Comparison of ENCODE assay signal across 10 mouse cellular contexts in the genomic region with DNA sequence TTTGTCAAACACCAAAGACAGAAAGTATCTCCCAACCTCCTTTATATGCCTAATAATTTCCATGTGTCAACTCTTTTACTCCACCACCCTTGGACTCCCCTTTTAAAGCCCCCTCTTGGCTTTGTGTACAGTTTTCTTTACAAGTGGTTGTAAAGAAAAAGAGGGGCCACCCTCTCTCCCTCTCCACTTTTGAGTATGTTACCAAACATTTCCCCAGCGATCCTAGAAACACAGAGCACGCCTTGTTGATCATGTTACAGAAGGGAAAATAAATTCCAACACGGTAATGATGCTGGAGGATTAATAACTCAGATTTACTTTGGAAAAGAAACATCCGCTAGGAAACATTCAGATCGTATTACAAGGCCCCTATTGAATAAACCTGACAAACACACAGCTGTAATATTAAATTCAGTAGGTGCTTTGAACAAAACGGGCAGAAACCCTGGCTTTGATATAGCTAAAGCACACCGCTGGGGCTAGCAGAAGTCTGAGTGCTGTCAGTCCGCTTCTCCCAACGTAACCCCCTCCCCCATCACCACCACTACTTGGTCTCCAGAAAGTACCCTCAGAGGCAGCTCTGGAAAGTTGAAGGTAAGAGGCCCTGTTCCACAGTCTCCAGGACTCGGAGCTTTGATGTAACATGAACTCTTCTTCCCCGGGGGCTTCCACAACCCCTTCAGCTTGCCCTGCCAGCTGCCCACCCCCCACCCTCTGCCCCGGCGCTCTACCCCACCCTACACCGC. TPM values are rescaled to one million over a fixed set of nuclear protein-coding genes. Genes with fewer than 3 reads are reported as not detected.
DNase-seq lines count a peak whose midpoint lies in the region; ATAC-seq and TF ChIP-seq lines count a peak whose summit lies in the region.
"Had no signal": no experiment of that assay in that cellular context is flagged by ENCODE, and none has a peak within 500 bp of the region (broad histone marks: within the 10 kb centered on the region; RNA-seq: fewer than 3 reads in every experiment).

No protein-coding gene starts in this region.

- TF ChIP-seq CTCF in thymus, adult 2 months (IDR thresholded peaks at IDR 0.05; ENCODE audit: borderline replicate concordance, control insufficient read depth, extremely low read depth, insufficient read depth, low read length, poor library complexity), result no peak

- peak overlapping the region; percentile 60 for H3K4me3 ChIP-seq in embryonic facial prominence, embryonic 12.5 days
- peak overlapping the region; percentile 62 for H3K4me3 ChIP-seq in kidney, embryonic 15.5 days (replicated peaks)
- H3K4me3 ChIP-seq in neural tube, embryonic 12.5 days, result peak overlapping the region; percentile 31
- no peak overlapping the region for H3K4me3 ChIP-seq in thymus, adult 2 months (ENCODE audit: control insufficient read depth, insufficient read depth, low read length)
- H3K4me3 ChIP-seq: erythroblast, embryonic 14.5 days had no signal

- no peak for ATAC-seq in embryonic facial prominence, embryonic 12.5 days (ENCODE audit: insufficient number of reproducible peaks, insufficient read depth, low FRiP score, low TSS enrichment)
- ATAC-seq in kidney, embryonic 15.5 days (replicated peaks; ENCODE audit: low FRiP score), result no peak
- ATAC-seq in neural tube, embryonic 12.5 days (ENCODE audit: low FRiP score, low read depth), result no peak

- peak overlapping the region; percentile 67 for H3K9ac ChIP-seq in embryonic facial prominence, embryonic 12.5 days
- H3K9ac ChIP-seq in kidney, embryonic 15.5 days, result peak overlapping the region; percentile 49
- 0 out of 2 replicates have a peak overlapping the region, but pooled peaks have one; percentile 35 for H3K9ac ChIP-seq in neural tube, embryonic 12.5 days

- peaks cover 16% of the 10 kb centered on the region for H3K36me3 ChIP-seq in embryonic facial prominence, embryonic 12.5 days
- H3K36me3 ChIP-seq in kidney, embryonic 15.5 days, result peaks cover 16% of the 10 kb centered on the region
- no peaks in the 10 kb centered on the region for H3K36me3 ChIP-seq in neural tube, embryonic 12.5 days
- no peaks in the 10 kb centered on the region for H3K36me3 ChIP-seq in thymus, adult 2 months (ENCODE audit: control insufficient read depth, insufficient read depth, low read length)
- H3K36me3 ChIP-seq: G1E had no signal

- TF ChIP-seq POLR2A in thymus, adult 2 months (IDR thresholded peaks at IDR 0.05; ENCODE audit: control insufficient read depth, extremely low read depth, insufficient read depth, low read length, poor library complexity), result no peak

- peaks cover 42% of the 10 kb centered on the region for H3K4me1 ChIP-seq in embryonic facial prominence, embryonic 12.5 days
- H3K4me1 ChIP-seq in kidney, embryonic 15.5 days, result peaks cover 58% of the 10 kb centered on the region
- peaks cover 31% of the 10 kb centered on the region for H3K4me1 ChIP-seq in neural tube, embryonic 12.5 days
- no peaks in the 10 kb centered on the region for H3K4me1 ChIP-seq in thymus, adult 2 months (replicated peaks; ENCODE audit: control insufficient read depth, insufficient read depth, low read length)

- no peaks in the 10 kb centered on the region for H3K9me3 ChIP-seq in embryonic facial prominence, embryonic 12.5 days
- no peaks in the 10 kb centered on the region for H3K9me3 ChIP-seq in kidney, embryonic 15.5 days (replicated peaks)
- H3K9me3 ChIP-seq in neural tube, embryonic 12.5 days, result no peaks in the 10 kb centered on the region

- DNase-seq in kidney, adult 18-20 months, result peak; percentile 28
- no peak for DNase-seq in kidney, postnatal 14 days
- no peak for DNase-seq in gastrocnemius, postnatal 25 days
- no peak for DNase-seq in layer of hippocampus, postnatal 14 days (ENCODE audit: low spot score in 2 of 2)
- DNase-seq in thymus, adult 2 months, result no peak

- H3K4me2 ChIP-seq in embryonic facial prominence, embryonic 12.5 days (replicated peaks), result peak overlapping the region; percentile 72
- peak overlapping the region; percentile 85 for H3K4me2 ChIP-seq in kidney, embryonic 15.5 days
- H3K4me2 ChIP-seq in neural tube, embryonic 12.5 days (replicated peaks), result peak overlapping the region; percentile 78

- H3K27me3 ChIP-seq in embryonic facial prominence, embryonic 12.5 days, result peaks cover 9% of the 10 kb centered on the region; the same call in 1 of the 2 replicates
- peaks cover 18% of the 10 kb centered on the region for H3K27me3 ChIP-seq in kidney, embryonic 15.5 days
- H3K27me3 ChIP-seq in neural tube, embryonic 12.5 days (replicated peaks), result peaks cover 76% of the 10 kb centered on the region
- peaks cover 4% of the 10 kb centered on the region for H3K27me3 ChIP-seq in thymus, adult 2 months (ENCODE audit: control insufficient read depth, insufficient read depth, low read length)

- WGBS in embryonic facial prominence, embryonic 12.5 days, result 1% methylated on average over 14 of the region's 14 CpGs
- 7% methylated on average over 14 of the region's 14 CpGs for WGBS in kidney, embryonic 15.5 days
- WGBS in neural tube, embryonic 12.5 days, result 12% methylated on average over 14 of the region's 14 CpGs
- WGBS in thymus, adult 2 months, result 52% methylated on average over 14 of the region's 14 CpGs

- H3K27ac ChIP-seq in embryonic facial prominence, embryonic 12.5 days, result peak overlapping the region; percentile 88
- peak overlapping the region; percentile 94 for H3K27ac ChIP-seq in kidney, embryonic 15.5 days
- H3K27ac ChIP-seq in neural tube, embryonic 12.5 days, result no peak overlapping the region
- no peak overlapping the region for H3K27ac ChIP-seq in thymus, adult 2 months (ENCODE audit: control insufficient read depth, insufficient read depth, low read length)

RNA-seq across cellular contexts. Expression of gene Bmp4, which starts 5.3 kb away (rescaled TPM):
- 41.5 and 45.7 TPM in 2 replicates for polyA plus RNA-seq in embryonic facial prominence, embryonic 12.5 days (2016; fragmentation: Nextera tagmentation; extraction: Ambion mirVana)
- 36.3 and 40.8 TPM in 2 replicates for polyA plus RNA-seq in kidney, embryonic 15.5 days (2015; fragmentation: Nextera tagmentation; extraction: Ambion mirVana)
- polyA plus RNA-seq in neural tube, embryonic 12.5 days (2016; fragmentation: Nextera tagmentation; extraction: Ambion mirVana), result 13.8 and 18.1 TPM in 2 replicates
- 10 to 100 TPM in 1 of 2 experiments, 1 to 10 TPM in 1; 6.2 to 10.1 TPM for total RNA-seq in gastrocnemius, postnatal 25 days (2021)
- total RNA-seq in layer of hippocampus, postnatal 14 days (2021), result 10 to 100 TPM in 1 of 2 experiments, 1 to 10 TPM in 1; 7.3 to 12.3 TPM
- 5.0 and 12.2 TPM in 2 replicates for polyA plus RNA-seq in thymus, adult 2 months (2012; rRNA removed)
- polyA plus RNA-seq: erythroblast, embryonic 14.5 days; G1E had no signal

RNA-seq across cellular contexts. Expression of gene Gm15217, which starts 5.9 kb away (rescaled TPM):
- polyA plus RNA-seq in embryonic facial prominence, embryonic 12.5 days (2016; fragmentation: Nextera tagmentation; extraction: Ambion mirVana), result 0.23 and 0.36 TPM in 2 replicates
- 1.1 and 1.2 TPM in 2 replicates for polyA plus RNA-seq in kidney, embryonic 15.5 days (2015; fragmentation: Nextera tagmentation; extraction: Ambion mirVana)
- polyA plus RNA-seq in neural tube, embryonic 12.5 days (2016; fragmentation: Nextera tagmentation; extraction: Ambion mirVana), result not detected in 2 replicates
- not detected for total RNA-seq in gastrocnemius, postnatal 25 days (2021)
- not detected for total RNA-seq in layer of hippocampus, postnatal 14 days (2021)
- polyA plus RNA-seq in thymus, adult 2 months (2012; rRNA removed), result not detected in 2 replicates
- total RNA-seq: G1E had no signal
- polyA plus RNA-seq: erythroblast, embryonic 14.5 days; G1E had no signal

Comparison
In these comparisons a context has a peak if more than half of its experiments do, and no peak if none do; other contexts are left out.
1. H3K27ac ChIP-seq: peak in embryonic facial prominence, embryonic 12.5 days (single experiment) and kidney, embryonic 15.5 days (single experiment); none in neural tube, embryonic 12.5 days (single experiment) and thymus, adult 2 months (single experiment).
2. Peak in every context shown above with its lines, with median percentiles within 50 percentile points of each other: H3K4me2 ChIP-seq and H3K9ac ChIP-seq.